Mouse (Mus musculus) B cell, adult 2 months (primary cell): Measurements from ENCODE around the gene Rps6kb2.

ENCODE experiments used
- DNase-seq, 2 experiments: peaks; one replicate each; pipeline ENCODE4 v3.0.0; 2022

Rps6kb2 gene

GRCm38 (mm10) chr19:4137913-4138312, 25.2 kb downstream of the Rps6kb2 start:
- peak; percentile 47 to 53 for DNase-seq

DNA sequence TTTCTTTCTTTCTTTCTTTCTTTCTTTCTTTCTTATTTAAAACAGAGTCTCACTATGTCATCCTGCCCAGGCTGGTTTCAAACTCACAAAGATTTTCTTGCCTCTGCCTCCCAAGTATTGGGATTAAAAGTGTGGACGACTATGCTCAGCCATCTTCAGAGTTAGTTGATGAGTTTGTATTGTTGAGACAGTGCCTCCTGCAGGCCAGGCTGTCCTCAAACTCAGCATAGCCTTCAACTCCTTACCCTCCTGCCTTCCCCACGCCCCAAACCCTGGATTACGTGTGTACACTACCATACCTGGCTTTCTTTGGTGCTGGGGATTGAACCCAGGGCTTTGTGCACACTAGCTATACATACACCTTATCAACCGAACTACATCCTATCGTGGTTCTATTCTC, 26.7 kb downstream of the Rps6kb2 start:
- DNase-seq = no peak

DNA sequence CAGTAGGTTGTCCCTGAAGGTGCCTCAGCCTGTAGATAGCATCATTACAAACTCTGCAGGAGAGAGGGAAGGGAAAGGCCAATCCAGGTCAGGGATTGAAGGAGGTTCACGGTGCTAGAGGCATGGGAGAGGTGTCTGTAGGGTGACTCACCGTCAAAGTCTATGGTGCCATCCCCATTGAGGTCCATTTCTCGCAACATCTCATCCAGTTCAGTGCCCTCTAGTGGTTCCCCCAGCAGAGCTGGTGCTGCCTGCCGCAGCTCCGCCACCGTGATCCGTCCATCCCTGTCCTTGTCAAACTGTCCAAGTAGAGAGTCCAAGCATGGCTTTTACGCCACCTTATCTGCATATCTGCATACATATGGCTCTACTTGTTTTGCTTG, 27.2 kb downstream of the Rps6kb2 start:
- DNase-seq = peak; percentile 56 to 58

DNA sequence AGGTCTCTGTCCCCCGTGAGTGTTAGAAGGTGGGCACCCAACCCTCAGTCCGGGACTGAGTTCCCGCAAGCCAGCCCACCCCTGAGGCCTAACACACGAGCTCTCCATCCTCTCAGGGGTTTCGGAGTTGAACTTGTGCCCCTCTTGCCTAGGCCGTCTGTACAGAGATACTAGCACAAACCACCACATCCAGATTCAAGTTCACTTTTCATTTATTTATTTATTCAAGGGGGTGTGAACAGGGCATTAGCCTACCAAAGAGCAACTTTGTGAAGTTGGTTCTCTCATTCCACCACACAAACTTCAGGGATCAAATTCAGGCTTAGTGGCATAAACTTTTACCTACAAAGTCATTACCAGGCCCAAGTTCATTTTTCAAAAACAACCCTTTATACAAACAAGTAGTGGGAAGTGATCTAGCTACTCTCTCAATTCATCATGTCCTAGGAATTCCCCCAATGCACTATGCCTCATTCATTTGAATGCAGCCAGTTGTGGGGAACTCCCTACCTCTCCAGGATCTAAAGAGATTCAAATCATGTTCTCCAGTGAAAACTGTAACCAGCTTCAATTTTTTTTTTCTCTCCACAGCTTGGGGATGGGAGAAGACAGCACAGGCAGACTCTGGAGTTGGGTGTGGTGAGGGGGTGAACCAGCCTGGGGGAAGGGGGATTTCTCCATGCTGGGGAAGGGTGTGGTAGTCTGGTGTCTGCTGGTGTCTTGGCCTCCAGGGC, 27.8 kb downstream of the Rps6kb2 start:
- peak in 1 of 2 experiments; percentile 26 for DNase-seq

GRCm38 (mm10) chr19:4134354-4134753, 28.8 kb downstream of the Rps6kb2 start:
- DNase-seq = no peak

DNA sequence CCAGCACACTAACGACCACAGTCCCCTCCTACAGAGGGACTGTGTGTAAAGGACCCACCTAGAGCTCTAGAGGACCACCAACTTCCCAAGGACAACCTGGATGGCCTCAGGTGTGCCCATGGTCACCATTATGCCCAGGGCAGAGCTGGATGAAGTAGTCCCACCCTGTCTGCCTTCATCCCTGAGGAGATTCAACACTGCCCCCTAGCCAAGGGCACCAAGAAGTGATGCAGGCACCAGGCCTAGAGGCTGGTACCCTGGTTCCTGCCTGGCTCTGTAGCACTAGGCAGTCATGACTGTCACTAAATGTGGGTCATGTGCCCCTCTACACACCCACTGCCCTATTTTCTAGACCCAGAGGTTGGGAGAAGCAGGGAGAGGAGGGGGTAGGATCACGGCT, 31.4 kb downstream of the Rps6kb2 start:
- DNase-seq = no peak

DNA sequence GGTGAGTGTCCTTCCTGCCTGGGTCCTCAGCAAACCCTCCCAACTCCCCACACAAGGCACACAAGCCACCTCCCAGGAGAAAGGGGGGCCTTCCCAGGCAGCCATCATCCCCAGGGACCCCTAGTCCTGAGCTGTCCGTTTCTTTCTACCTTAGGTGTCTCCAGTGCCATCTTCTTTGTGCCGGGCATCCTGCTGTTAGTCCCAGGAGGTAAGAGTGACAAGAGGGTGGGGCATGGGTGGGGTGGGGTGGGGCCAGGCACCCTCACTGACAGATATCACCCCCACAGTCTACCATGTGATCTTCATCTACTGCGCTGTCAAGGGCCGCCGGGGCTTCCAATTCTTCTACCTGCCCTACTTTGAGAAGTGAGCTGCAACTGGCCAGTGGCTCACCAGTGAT, 32.1 kb downstream of the Rps6kb2 start:
- DNase-seq = no peak

DNA sequence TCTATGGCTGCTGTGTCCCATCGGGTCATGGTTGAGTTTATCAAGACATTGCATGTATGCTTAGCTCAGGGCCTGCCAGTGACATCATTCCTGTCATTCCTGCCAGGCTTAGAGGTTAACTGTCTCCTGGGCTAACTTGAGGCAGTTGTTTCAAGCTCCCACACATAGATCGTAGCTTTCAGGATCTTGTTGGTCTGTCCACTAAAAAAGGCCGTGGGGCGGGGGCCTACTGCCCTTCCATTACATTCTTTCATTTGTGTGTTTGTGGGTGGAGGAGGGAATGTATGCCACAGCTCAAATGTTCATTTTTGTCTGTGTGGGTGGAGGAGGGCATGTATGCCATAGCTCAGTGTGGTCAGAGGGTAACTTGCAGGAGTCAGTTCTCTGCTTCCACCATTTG, 33.0 kb downstream of the Rps6kb2 start:
- no peak for DNase-seq

GRCm38 (mm10) chr19:4129462-4129861, 33.7 kb downstream of the Rps6kb2 start:
- DNase-seq = no peak

DNA sequence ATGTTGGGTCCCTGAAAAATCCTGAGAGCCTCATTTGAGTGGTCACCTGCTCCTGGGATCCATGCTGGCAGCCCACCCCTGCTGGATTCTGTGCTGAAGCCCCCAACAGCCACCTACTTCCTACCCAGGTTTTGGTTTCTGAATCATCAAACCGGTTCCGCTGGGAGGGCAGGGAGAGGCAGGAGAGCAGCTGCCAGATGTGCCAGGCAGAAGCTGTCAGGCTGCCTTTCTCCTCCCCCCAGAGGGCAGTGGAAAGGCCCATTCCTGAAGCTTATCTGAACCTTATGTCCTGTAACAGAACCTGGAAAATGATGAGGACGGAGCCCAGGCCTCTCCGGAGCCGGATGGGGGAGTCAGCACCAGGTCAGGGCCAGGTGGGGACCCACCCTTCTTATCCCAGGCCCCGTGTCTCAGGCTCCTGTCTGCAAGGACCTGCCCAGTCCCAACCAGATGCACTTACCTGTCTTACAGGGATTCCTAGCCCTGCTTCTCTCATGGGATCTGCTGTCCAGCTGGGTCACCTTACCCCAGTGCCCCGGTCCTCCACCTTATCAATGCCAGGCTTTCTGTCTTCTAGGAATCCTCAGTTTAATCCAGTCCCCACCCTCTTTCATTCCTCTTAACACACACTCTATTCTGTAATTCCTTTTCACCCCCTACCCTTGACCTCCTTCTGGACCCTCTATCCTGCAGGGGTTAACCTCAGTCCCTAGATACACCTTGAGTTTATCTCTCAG, 36.2 kb downstream of the Rps6kb2 start:
- no peak for DNase-seq

- DNase-seq = peak; percentile 99
These were observed 37.1 kb downstream of the Rps6kb2 start, which contains the start of gene Aip for GRCm38 (mm10) chr19:4125741-4126696. Aip (minus strand) TSS chr19:4125858.

GRCm38 (mm10) chr19:4125268-4125667, 37.9 kb downstream of the Rps6kb2 start:
- peak in 1 of 2 experiments; percentile 28 for DNase-seq

DNA sequence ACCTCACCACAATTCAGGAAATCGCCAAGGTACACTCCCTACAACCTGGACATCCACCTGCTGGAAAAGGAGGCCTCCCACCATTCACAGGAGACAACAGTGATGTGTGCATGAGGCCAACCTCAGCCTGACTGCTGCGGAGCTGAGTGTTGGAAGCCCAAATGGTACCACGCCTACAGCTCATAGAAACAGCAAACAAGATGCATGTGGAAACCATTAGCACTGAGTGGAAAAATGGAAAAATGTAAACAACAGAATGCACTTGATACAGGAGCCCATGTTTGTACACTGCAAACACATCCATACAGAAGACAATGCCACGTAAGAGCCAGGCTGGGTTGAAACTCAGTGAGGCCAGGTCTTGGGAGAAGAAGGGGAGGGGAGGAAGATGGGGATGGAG, 38.7 kb downstream of the Rps6kb2 start:
- DNase-seq = no peak

- peak; percentile 42 to 44 for DNase-seq
These were observed 40.5 kb downstream of the Rps6kb2 start for GRCm38 (mm10) chr19:4122411-4123370.

GRCm38 (mm10) chr19:4121896-4122295, 41.3 kb downstream of the Rps6kb2 start:
- peak; percentile 55 to 56 for DNase-seq

- peak; percentile 95 to 98 for DNase-seq
These were observed 41.9 kb downstream of the Rps6kb2 start for GRCm38 (mm10) chr19:4121097-4121805.

DNA sequence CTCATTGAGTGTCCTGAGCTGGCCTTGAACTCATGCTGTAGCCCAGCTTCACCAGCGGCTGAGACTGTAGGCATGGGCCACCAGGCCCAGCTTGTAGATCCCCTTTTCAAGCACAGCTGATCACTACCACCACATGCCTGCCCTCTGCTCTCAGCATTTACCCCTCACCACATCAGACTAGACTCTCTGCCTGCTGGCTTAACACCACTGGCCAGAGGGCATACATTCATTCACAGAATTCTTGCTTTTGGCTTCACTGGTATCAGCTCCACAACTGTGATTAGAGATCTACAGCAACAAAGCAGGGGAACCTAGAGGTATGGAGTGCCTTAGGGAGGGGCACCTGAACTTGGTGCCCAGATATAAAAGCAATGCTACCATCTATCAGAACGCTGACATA, 42.7 kb downstream of the Rps6kb2 start:
- DNase-seq = peak; percentile 17 to 26

GRCm38 (mm10) chr19:4119716-4120487, 43.3 kb downstream of the Rps6kb2 start:
- DNase-seq = no peak

- DNase-seq = no peak
These were observed 44.8 kb downstream of the Rps6kb2 start for GRCm38 (mm10) chr19:4118350-4118749.

DNA sequence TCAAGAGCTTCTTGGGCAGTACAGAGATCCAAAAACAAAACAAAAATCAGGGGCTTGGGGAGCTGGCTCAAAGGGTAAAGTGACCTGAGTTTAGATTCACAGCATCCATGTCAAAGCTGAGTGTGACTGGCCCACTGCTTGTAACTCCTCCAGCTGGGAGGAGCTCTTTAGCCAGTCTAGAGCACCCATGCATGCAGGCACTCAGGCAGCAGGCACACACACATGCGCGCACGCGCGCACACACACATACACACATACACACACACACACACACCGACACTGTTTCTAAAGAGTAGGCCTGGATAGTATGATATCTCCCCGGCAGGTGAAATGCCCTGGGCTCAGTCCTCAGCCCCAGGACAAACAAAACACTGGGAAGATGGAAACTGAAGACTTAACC, 46.1 kb downstream of the Rps6kb2 start:
- peak; percentile 29 to 33 for DNase-seq
